Mouse (Mus musculus) lung, postnatal 36 days (tissue): ENCODE measurements around the gene Dmgdh.

Experiments used
- DNase-seq: peaks from one replicate; pipeline ENCODE4 v3.0.0; 2022; ENCODE audit warnings: mixed read lengths

Dmgdh gene

DNA sequence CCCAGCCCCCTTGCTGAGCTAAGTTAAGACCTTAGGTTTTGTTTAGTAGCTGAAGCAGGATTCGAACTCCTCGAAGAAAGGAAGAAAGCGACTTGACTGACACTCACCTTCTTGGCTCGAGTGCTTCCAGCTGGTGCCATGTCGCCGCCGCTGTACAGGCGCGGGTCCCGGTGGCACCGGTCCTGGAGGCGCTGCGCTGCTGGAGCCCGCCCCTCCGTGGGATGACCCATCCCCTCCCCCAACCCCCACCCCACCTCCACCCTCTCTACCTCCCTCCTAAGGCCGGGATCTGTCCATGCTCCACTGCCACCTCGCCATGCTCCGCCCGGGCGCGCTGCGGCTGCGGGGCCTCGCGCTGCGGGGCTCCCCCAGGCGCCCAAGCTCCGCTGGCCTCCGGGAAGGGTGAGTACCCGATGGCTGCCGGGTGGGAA, at the start of gene Dmgdh, which contains the start of gene Bhmt2:
TSS of gene Dmgdh (plus strand) at position 303 of the 431 bp plus-strand sequence.
TSS of gene Bhmt2 (minus strand) at position 172 of the 431 bp plus-strand sequence.
- no peak for DNase-seq

DNA sequence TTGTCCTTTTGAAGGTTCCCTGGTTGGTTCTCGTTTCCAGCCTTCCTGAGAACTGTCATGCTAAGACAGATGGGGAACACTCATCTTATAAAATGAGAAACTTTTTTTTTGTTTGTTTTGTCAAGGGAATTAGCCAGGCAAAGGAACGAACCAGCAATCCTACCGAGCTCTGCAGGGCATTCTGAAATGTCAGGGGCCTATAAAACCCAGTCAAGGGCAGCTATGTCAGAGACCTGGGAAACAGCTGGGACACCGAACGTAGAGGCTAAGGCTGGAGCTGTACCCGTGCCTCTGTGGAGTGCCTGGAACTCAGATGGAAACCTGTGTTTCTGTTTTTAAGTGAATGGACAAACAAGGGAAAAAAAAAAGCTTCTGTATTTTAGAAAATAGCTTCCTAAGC, 45.4 kb upstream of the Dmgdh start:
- DNase-seq, result no peak

DNA sequence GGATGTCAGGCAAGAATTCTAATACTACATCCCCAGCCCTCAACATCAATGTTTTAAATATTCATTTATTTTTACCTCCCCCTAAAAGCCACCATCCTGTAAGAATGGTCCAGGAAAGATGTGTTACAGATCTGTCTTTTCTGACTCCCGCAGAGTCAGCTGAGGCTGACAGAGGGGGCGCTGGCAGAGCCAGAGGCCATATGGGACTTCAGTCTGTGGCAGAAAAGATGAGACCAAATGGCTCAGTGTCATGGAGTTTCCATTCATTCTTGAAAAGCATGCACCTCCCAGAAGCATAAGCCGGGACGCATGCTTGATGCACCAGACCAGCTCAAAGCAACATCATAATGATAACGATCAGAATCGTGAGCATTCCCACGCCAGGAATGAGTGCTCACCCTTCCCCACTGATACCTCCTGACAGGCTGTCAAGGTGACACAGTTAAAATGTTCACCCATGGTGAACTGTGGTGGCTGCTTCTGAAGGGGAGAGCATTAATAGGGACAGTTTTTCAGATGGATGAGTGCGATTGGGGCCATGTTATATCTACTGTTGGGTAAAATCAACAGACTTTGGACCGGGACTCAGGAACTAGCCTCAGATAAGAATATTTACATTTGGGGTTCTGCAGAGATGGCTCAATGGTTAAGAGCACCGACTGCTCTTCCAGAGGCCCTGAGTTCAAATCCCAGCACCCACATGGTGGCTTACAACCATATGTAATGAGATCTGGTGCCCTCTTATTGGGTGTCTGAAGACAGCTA, 43.1 kb upstream of the Dmgdh start:
- DNase-seq, result no peak

DNA sequence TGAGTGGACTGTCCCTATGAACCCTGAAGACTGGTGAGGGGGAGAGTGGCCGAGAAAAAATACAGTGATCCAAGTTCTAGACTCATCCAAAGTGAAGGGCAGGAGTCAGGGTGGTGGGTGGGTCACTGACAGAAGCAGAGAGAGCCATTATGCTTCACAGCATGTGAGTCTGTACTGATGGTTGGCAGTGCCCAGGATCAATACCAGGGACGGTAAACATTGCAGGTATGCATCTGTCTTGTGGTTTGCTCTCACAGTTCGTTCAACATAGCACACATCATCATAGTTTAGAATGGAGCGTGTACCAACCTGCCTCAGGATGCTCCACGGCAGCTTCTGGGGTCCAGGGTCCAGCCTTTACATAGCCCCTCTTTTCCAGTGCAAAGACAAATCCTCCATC, 41.3 kb upstream of the Dmgdh start:
- DNase-seq, result no peak

DNA sequence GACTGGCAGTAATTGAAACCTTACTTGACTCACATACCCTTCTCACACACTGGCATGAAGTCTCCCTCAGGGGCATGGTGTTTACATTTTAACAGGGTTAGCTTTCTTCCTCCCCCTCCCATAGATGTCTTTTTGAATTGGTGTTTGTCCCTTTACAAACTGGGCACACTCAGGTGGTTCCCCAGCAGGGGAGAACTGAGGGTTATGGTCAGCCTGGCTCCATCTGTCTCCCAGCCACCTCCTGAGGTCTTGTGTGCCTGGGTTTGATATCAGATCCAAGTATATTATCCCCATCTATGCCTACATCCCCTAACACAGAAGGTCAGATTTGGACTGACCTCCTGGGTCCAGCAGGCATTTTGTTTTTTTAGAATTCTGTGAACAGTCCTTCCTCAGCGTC, 37.7 kb upstream of the Dmgdh start:
- DNase-seq, result no peak

DNA sequence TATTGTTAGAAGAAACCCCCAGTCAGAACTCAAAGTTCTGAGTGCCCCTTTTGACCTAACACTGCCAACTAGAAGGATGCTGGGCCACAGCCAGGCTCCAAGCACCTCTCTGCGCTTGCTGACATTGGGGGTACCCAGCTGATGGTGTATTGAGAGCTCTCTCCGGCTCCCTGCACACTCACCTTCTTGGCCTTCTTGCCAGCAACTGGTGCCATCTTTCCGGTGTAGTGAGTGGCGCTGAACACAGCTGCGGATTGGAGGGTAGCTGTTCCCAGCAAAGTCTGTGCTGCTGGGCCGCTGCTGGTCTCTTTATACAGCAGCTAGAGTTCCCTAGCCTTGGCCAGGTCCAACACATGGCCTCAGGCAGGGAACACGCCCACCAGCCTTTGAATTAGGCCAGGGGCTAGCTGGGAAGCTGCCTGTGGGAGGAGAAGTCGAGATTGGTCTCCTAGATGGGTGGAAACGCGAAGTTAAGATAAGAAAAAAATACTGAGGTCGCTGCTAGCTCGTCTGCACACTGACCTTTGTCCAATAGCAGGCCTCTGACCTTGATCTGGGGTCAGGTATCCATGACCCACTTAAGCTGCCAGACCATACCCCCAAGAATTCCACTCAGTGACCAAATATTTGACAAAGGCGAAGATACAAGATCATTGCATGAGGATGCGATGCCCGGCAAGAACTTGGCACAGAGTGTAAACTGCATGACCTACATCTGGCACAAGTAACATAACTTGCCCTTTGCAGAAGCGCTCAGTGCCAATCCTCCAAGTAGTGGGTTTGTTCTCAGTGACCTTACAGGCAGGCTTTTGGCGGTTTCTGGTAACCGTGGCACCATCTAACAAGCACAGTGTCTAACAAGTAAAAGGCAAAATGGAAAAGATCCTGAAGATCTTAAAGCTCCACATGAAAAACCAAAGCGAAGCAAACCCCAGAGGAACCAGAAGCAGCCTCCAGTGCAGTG, 36.7 kb upstream of the Dmgdh start, which contains the start of gene Bhmt:
TSS of gene Bhmt (minus strand) at position 680 of the 964 bp plus-strand sequence.
- no peak for DNase-seq

DNA sequence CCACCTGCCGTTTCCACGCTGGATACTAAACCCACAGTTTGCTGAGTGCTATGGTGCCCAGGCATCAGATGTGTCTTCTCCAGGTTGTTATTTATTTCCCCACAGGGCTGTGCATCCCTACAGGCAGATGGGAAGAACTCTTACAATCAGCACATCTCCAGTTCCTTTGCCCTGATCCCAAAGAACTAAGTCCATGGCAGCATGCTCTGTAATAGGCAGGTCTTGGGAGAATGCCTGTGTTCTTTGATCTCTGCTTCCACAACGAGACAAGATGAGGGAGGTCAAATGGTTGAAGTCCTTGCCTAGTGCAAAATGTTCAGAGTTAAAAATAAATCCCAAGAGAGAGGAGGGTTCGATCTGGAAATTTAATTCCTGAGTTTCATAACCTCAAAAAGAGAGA, 34.6 kb upstream of the Dmgdh start:
- no peak for DNase-seq

DNA sequence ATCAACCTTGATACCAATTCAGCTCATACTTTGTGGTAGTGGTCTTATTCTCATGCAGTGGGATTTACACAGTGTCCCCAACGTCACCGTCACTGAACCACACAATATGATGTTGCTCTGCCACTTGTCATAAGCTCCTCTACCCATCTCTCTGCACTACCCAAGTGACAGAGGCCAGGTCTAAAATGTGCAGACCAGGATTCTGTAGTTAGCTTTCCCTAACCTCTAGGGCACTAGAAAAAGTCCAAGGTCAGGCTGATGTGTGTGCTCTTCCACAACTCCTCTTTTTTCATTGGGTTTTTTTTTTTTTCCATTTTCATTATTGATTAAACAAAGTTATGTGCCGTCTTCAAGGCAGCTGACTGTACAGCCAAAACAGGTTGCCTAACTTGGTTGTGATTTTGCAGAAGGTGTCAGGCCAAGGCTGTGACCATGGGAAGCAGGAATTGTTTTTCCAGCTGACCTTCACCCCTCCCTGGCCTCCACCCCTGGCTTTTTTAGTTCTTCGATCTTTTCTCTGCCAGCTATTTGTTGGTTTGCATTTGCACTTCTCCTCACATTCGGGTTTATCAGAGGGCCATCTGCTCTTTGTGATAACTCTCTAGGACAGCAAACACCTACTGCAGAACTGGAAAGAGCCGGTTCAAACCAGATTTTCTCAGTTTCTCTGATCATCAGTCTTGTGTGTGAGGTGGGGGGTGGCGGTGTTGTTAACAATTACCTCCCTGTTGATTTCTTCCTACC, 25.7 kb upstream of the Dmgdh start:
- DNase-seq, result no peak

DNA sequence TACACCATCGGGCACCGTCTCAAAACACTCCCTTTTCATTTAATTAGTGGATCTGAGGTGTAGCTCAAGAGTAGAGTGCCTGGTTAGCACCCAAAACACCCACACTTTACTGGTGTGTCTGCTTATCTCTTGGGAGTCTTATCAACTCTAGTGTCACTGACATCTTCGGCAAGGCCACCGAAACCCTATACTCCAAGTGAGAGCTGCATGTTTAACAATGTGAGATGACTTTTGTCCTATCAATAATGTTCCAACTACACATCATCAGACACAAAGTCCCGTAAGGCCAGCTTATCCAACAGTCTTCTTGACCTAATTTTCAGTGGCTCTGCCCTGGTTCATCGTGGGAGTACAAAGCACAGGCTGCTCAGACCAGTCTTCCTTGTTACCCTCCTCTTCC, 20.9 kb upstream of the Dmgdh start:
- no peak for DNase-seq

DNA sequence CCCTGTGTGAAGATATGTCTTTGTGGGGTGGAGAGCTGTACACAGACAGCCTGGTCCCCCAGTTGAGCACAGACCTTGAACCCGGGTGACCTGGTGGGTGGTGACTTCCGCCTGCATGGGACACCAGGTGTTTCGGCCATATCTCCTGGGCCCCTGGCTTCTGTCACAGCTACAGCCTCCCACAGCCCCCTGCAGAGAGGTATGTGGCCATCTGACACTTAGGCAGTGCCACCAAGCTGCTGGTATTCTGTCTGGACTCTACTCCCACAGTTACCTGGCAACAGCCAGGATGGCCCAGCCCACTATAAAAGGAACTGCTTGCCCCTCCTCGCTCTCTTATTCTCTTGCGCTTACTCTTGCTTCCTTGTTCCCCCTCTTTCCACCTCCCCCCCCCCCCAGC, 16.3 kb upstream of the Dmgdh start:
- DNase-seq, result no peak

DNA sequence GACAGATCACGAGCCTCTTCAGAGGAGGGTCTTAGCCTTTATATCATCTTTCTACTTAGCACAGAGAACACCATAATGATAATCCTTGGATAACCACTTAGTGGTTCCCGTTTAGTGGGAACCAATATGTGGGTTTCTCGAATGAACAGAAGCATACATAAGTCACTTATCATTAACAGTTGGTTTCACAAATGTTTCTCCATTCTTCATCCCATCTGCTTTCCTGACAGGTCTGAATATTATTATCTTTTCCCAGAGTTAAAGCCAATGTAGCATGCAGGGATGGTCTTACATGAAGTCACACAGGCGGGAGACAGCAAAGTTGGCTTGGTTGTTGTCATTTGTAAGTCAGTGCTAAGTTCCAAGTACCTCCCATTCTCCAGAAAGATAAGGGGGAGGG, 6.6 kb upstream of the Dmgdh start:
- no peak for DNase-seq

DNA sequence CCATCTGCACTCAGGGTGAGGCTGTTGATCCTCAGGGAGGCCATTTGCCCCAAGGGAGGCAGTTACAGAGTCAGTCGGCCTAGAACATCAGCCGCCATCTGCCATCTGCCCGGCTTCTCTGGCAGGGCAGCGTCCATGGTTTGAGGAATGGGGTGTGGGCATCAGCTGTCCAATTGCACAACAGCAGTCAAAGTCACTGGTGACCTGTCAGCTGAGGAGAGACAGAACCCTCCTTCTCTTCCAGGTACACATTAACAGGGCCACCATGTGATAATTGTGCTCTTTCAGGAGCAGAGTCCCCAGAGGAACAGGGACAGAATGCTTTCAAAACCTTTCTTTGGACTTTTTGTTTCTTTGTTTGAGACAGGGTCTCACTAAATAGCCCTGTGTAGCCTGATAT, 1.9 kb upstream of the Dmgdh start:
- no peak for DNase-seq

DNA sequence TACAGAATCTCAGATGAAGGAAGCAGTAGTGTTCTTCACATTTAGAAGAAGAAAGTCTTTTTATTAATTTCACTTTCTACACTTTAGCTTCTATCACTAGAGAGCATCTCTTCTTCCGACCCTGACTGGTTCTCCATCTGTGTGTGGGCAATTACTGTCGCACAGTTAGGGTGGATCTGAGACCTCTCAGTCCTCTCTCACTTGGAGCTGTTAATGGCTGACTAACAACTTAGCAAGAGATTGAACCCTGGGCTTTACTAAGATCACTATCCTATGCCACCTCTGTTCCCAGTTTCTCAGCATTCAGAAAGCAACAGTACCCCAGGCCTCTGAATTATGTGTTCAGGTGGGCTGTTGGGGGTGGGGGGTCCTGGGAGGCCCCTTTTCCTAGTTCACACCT, 937 bp upstream of the Dmgdh start:
- DNase-seq, result no peak

DNA sequence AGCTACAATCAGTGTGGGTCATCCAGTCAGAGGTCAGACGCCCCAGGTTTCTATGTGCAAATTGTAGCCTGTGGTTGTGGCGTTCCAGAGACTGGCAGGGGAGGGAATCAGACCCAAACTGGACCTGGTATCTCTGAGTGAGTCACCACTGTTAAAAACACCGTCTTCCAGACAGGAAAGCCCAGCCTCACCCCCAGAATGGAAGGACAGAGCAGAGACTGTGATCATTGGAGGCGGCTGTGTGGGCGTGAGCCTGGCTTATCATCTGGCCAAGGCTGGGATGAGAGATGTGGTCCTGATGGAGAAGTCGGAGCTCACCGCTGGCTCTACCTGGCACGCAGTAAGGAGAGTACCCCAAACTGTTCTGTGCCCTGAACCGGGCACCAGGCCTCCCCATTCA, 2.6 kb downstream of the Dmgdh start:
- no peak for DNase-seq

DNA sequence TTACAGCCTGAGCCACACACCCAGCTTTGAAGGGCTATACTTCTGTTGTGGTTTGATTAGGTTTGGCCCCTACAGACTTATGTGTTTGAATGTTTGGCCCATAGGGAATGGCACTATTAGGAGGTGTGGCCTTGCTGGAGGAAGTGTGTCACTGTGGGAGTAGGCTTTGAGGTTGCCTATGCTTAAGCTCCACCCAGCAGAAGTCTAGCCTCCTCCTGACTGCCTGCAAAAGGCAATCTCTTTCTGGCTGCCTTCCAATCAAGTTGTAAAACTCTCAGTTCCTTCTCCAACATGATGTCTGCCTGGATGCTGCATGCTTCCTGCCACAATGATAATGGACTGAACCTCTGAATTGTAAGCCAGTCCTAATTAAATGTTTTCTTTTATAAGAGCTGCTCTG, 9.1 kb downstream of the Dmgdh start:
- DNase-seq, result no peak

DNA sequence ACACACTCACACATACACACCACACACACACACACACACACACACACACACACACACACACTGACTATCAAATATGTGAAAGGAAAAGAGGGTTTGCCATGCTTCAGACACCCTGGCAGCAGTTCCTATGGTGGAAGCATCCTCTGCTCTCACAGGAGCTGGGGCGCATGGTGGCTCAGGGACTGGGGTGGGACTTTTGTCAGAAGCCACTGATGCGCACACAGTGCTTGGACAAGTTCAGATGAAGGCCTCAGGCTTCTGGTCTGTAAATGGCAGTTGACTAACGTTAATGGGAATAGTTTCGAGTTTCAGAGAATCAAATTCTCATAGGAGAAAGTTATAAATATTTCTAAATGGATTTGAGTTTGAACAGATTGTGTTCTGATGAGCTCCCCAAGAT, 11.0 kb downstream of the Dmgdh start:
- no peak for DNase-seq

DNA sequence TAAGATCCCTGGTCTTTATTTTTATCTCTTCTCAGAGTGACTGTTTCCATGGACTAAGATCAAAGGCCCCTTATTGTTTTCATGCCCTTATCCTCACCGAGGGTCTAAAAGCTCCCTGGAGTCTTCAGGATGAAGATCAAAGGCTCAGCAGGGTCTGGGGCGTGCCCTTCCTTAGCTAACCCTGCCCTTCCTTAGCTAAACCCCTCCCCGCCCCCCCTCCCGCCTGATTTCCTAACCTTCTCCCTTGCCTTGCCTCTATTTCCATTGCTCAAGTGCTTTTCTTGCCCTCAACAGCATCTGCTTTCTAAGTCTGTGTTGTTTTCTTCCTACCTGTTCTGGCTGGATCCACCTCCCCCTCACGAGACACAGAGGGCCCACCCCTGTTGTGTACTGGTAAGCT, 13.1 kb downstream of the Dmgdh start:
- DNase-seq, result no peak

DNA sequence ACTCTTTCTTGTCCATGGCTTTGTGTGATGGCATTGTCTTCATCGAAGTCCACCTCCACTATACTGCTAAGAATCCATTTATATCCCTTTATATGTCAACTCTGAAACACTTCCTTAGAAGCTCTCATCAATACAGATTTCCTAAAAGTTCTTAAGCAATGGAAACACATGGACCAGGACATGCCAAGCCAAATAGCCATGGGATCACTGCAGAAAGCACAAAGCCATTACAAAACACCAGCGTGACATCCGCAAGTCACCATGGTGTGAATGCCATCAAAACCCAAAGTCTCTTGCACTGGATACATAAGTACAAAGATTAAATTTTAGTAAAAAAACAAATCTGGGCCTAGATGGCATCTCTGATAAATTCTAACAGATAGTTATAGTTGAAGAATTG, 15.3 kb downstream of the Dmgdh start:
- DNase-seq, result no peak

DNA sequence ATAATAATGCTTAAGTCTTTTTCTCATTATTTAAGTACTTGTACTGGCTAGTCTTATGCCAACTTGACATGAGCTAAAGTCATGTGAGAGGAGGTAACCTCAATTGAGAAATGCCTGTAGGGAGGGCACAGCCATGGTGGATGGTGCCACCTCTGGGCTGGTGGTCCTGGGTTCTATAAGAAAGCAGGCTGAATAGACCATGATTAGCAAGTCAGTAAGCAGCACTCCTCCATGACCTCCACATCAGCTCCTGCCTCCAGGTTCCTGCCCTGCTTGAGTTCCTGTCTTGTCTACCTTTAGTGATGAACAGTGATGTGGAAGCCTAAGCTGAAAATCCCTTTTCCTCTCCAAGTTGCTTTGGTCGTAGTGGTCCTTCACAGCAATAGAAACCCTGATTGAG, 16.6 kb downstream of the Dmgdh start:
- DNase-seq, result no peak

DNA sequence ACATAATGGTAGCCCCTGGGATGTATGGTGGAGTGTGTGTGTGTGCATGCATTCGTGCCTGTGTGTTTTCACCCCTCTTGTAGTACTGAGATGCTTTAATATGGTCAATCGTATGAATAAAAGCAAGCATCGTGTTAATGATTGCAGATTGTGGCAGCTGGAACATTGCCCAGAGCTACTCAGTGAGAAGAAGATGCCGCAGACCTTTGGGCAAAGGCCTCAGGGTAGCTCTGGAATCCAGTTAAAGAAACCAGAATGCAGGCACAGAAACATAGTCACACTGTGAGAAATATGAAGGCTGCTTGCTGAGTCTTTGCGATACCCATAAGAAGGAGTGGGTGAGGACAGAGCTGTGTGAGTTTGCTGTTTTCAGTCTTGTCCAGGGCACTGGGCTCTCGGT, 24.6 kb downstream of the Dmgdh start:
- no peak for DNase-seq

DNA sequence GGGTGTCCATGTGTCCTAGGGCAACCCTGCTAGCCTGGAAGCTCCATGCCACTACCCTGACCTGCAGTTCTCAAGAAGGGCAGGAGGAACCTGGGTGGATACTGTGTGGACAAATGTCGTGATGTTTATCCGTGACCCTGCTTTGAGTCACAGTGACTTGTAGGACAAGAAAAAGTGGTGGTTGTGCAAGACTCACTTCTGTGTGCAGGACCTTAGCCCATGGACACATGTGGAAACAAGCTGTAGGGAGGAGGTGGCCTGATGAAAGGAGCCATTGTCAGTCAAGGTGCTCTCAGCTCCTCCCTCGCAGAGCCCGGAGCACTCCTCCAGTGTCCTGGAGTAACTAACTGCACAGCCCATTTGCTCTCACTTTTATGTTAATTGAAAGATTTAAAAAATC, 31.5 kb downstream of the Dmgdh start:
- no peak for DNase-seq

DNA sequence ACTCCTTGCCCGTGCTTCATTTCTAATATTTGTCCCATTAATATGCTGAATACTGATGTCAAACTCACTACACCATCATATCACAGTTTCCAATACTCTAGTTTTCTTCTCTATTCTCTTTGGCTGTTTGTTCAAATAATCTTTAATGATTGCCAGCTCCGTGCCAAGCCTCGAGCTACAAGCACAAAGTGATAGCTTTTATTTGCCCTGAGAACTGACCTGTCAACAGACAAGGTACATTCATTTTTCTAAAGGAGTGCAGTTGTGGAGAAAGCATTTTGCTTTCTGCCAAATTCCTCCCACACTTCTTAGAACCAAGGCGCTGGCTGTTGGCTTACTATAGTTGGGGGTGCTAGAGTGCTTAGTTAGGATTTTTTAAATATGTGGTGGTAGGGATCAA, 33.0 kb downstream of the Dmgdh start:
- DNase-seq, result no peak

DNA sequence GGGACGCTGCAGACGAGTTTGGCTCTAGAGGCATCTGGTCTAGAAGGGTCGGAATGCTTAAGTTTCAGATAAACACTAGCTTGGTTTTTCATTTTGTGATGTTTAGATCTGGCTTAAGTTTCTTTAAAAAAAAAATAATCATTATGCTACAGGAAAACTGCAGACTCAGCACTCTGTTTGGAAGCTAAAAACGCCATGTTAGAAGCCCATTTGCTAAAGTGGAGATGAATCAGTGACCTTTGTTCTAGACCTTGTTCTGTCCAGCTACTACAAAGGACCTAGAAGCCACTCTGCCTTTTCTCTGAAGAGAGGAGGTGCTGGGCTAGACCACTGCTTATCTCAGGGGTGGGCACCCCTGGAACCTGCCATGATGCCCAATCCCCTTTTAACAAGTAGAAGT, 36.1 kb downstream of the Dmgdh start:
- DNase-seq, result no peak
